Mouse (Mus musculus) heart, embryonic 16.5 days (tissue): ENCODE data around the gene Myo1a. TPM values are rescaled to one million over a fixed set of nuclear protein-coding genes. Genes with fewer than 3 reads are reported as not detected.

ENCODE experiments used
- ATAC-seq: fragments of 200-750 bp; cut with Nextera tagmentation; replicated peaks from 2 replicates; pipeline ENCODE4 v1.8.0; 2017; ENCODE audit warnings: moderate number of reproducible peaks; ENCODE audit not compliant: insufficient read depth, low FRiP score; ENCODE audit errors: extremely low read depth
- H3K27ac ChIP-seq: fragments of 300-500 bp; sonication (generic); 2 replicates; pipeline ENCODE4 v1.5.1; 2014; ENCODE audit warnings: mild to moderate bottlenecking, low read length, control low read depth, moderate library complexity
- H3K27me3 ChIP-seq: fragments of 300-500 bp; sonication (generic); 2 replicates; pipeline ENCODE4 v1.6.1; 2014; ENCODE audit warnings: low read length, mixed read lengths; ENCODE audit not compliant: control insufficient read depth, insufficient read depth
- H3K36me3 ChIP-seq: fragments of 300-500 bp; sonication (generic); 2 replicates; pipeline ENCODE4 v1.6.1; 2014; ENCODE audit not compliant: control insufficient read depth, insufficient read depth
- H3K4me1 ChIP-seq: fragments of 300-500 bp; sonication (generic); 2 replicates; pipeline ENCODE4 v1.6.1; 2014; ENCODE audit warnings: low read length, mixed read lengths; ENCODE audit not compliant: control insufficient read depth, insufficient read depth
- H3K4me2 ChIP-seq: fragments of 300-500 bp; sonication (generic); 2 replicates; pipeline ENCODE4 v1.6.1; 2014; ENCODE audit warnings: low read depth, mild to moderate bottlenecking, control low read depth, low read length
- H3K4me3 ChIP-seq: fragments of 300-500 bp; sonication (generic); 2 replicates; pipeline ENCODE4 v1.5.1; 2014; ENCODE audit warnings: mild to moderate bottlenecking, control low read depth, low read length
- H3K9ac ChIP-seq: fragments of 300-500 bp; sonication (generic); 2 replicates; pipeline ENCODE4 v1.6.1; 2014; ENCODE audit warnings: low read length, control low read depth
- H3K9me3 ChIP-seq: fragments of 300-500 bp; sonication (generic); replicated peaks from 2 replicates; pipeline ENCODE4 v1.6.1; 2016; ENCODE audit warnings: low read length; ENCODE audit not compliant: control insufficient read depth
- WGBS: fragments of 180-500 bp; shearing (Covaris S2); extraction: QIAGEN DNeasy Blood & Tissue Kit; methylation state at CpG from one replicate; pipeline ENCODE4 v1.1.7; 2014; 5-methylcytosine and 5-hydroxymethylcytosine counted together
- polyA plus RNA-seq: library from polyadenylated mRNA; unstranded; fragments of >200 nt; fragmentation: Nextera tagmentation; extraction: Ambion mirVana; gene quantifications from 2 replicates; pipeline ENCODE4 v1.2.1, GENCODE M21; 2015

The Myo1a gene
- polyA plus RNA-seq, 1 experiment from 2014 or later = 1.8 TPM

GRCm38 (mm10) chr10:127708850-127709370 lies 3.9 kb downstream of the Myo1a start:
- WGBS = 79% methylated on average over 3 of the region's 3 CpGs
- Histone ChIP-seq H3K4me2 (no peak overlapping the region), H3K9ac (no peak overlapping the region), H3K4me1 (peaks cover 6% of the 10 kb centered on the region), H3K4me3 (no peak overlapping the region), H3K36me3 (no peaks in the 10 kb centered on the region), H3K9me3 (no peaks in the 10 kb centered on the region), H3K27ac (no peak overlapping the region), H3K27me3 (no peaks in the 10 kb centered on the region)
- ATAC-seq = no peak

GRCm38 (mm10) chr10:127710331-127710730 lies 5.4 kb downstream of the Myo1a start:
- no peak overlapping the region for H3K9ac ChIP-seq
- no peaks in the 10 kb centered on the region for H3K27me3 ChIP-seq
- ATAC-seq = no peak
- H3K4me3 ChIP-seq = no peak overlapping the region
- H3K4me2 ChIP-seq = no peak overlapping the region
- no peaks in the 10 kb centered on the region for H3K36me3 ChIP-seq
- H3K27ac ChIP-seq = no peak overlapping the region
- WGBS = 55% methylated on average over 13 of the region's 13 CpGs
- H3K4me1 ChIP-seq = peaks cover 6% of the 10 kb centered on the region
- no peaks in the 10 kb centered on the region for H3K9me3 ChIP-seq

- WGBS = 68% methylated on average over 6 of the region's 6 CpGs
- no peak overlapping the region for H3K27ac ChIP-seq
- ATAC-seq = no peak
- H3K9me3 ChIP-seq = no peaks in the 10 kb centered on the region
- H3K9ac ChIP-seq = no peak overlapping the region
- peaks cover 2% of the 10 kb centered on the region; the same call in 1 of the 2 replicates for H3K4me1 ChIP-seq
- H3K4me3 ChIP-seq = no peak overlapping the region
- H3K4me2 ChIP-seq = no peak overlapping the region
- H3K36me3 ChIP-seq = no peaks in the 10 kb centered on the region
- no peaks in the 10 kb centered on the region for H3K27me3 ChIP-seq
These were observed 7.8 kb downstream of the Myo1a start for GRCm38 (mm10) chr10:127712736-127713135.

- Histone ChIP-seq H3K9me3 (no peaks in the 10 kb centered on the region), H3K36me3 (no peaks in the 10 kb centered on the region), H3K4me2 (peak overlapping the region; percentile 51), H3K27me3 (peaks cover 26% of the 10 kb centered on the region), H3K27ac (no peak overlapping the region), H3K9ac (peak overlapping the region; percentile 18), H3K4me1 (0 out of 2 replicates have a peak, but pooled peaks cover 2% of the 10 kb centered on the region), H3K4me3 (peak overlapping the region; percentile 5)
- WGBS = 11% methylated on average over 20 of the region's 20 CpGs
- no peak; the same call in 1 of the 2 replicates for ATAC-seq
These were observed 16.9 kb downstream of the Myo1a start for GRCm38 (mm10) chr10:127721671-127722418.

- Histone ChIP-seq H3K4me3 (no peak within 1 kb of the TSS), H3K27ac (no peak within 1 kb of the TSS), H3K9me3 (no peaks in the 10 kb centered on the region), H3K36me3 (no peaks in the 10 kb centered on the region), H3K4me1 (0 out of 2 replicates have a peak, but pooled peaks cover 2% of the 10 kb centered on the region), H3K9ac (no peak within 1 kb of the TSS), H3K27me3 (peaks cover 32% of the 10 kb centered on the region), H3K4me2 (no peak within 1 kb of the TSS)
- 74% methylated on average over 3 of the region's 3 CpGs for WGBS
- no peak for ATAC-seq
These were observed 19.2 kb downstream of the Myo1a start, which contains the start of gene Tac2 for GRCm38 (mm10) chr10:127724178-127724577. TSS of gene Tac2 (plus strand) at chr10:127724478.

- Histone ChIP-seq H3K36me3 (no peaks in the 10 kb centered on the region), H3K4me3 (no peak overlapping the region), H3K4me2 (no peak overlapping the region), H3K9ac (no peak overlapping the region), H3K27ac (no peak overlapping the region), H3K9me3 (no peaks in the 10 kb centered on the region), H3K27me3 (peaks cover 32% of the 10 kb centered on the region), H3K4me1 (0 out of 2 replicates have a peak, but pooled peaks cover 2% of the 10 kb centered on the region)
- 44% methylated on average over 4 of the region's 4 CpGs for WGBS
- no peak for ATAC-seq
These were observed 20.2 kb downstream of the Myo1a start for GRCm38 (mm10) chr10:127725136-127725535.

GRCm38 (mm10) chr10:127728437-127728836 lies 23.5 kb downstream of the Myo1a start:
- Histone ChIP-seq H3K27ac (no peak overlapping the region), H3K9me3 (no peaks in the 10 kb centered on the region), H3K36me3 (no peaks in the 10 kb centered on the region), H3K4me2 (no peak overlapping the region), H3K9ac (no peak overlapping the region), H3K27me3 (peaks cover 13% of the 10 kb centered on the region), H3K4me1 (no peaks in the 10 kb centered on the region), H3K4me3 (no peak overlapping the region)
- ATAC-seq = no peak
- 72% methylated on average over 8 of the region's 8 CpGs for WGBS

- no peaks in the 10 kb centered on the region for H3K4me1 ChIP-seq
- no peaks in the 10 kb centered on the region for H3K9me3 ChIP-seq
- H3K27me3 ChIP-seq = peaks cover 11% of the 10 kb centered on the region
- WGBS = 59% methylated on average over 11 of the region's 11 CpGs
- no peak overlapping the region for H3K4me3 ChIP-seq
- H3K36me3 ChIP-seq = no peaks in the 10 kb centered on the region
- H3K4me2 ChIP-seq = no peak overlapping the region
- no peak overlapping the region for H3K9ac ChIP-seq
- H3K27ac ChIP-seq = no peak overlapping the region
- no peak for ATAC-seq
These were observed 25.4 kb downstream of the Myo1a start for GRCm38 (mm10) chr10:127730285-127730932.

- no peaks in the 10 kb centered on the region for H3K36me3 ChIP-seq
- H3K4me3 ChIP-seq = no peak overlapping the region
- no peak for ATAC-seq
- no peak overlapping the region for H3K27ac ChIP-seq
- H3K27me3 ChIP-seq = peaks cover 6% of the 10 kb centered on the region; the same call in 1 of the 2 replicates
- WGBS = 55% methylated on average over 9 of the region's 9 CpGs
- H3K9me3 ChIP-seq = no peaks in the 10 kb centered on the region
- no peak overlapping the region for H3K4me2 ChIP-seq
- no peaks in the 10 kb centered on the region for H3K4me1 ChIP-seq
- H3K9ac ChIP-seq = no peak overlapping the region
These were observed 26.0 kb downstream of the Myo1a start for GRCm38 (mm10) chr10:127730933-127731310.
